Mouse (Mus musculus): ENCODE measurements around the gene Pde9a.

Gene Pde9a

GRCm38 (mm10) chr17:31386766-31387275 lies 811 bp downstream of the Pde9a start:
- in situ Hi-C loops (cut with MboI): no loop called here

- in situ Hi-C loops (cut with MboI): no loop called here
Observed at GRCm38 (mm10) chr17:31389432-31390050, 3.5 kb downstream of the Pde9a start.

- in situ Hi-C loops (cut with MboI): no loop called here
Observed at GRCm38 (mm10) chr17:31391462-31391861, 5.5 kb downstream of the Pde9a start.

GRCm38 (mm10) chr17:31392041-31392440 lies 6.0 kb downstream of the Pde9a start:
- in situ Hi-C loops (cut with MboI): no loop called here

- in situ Hi-C loops (cut with MboI): no loop called here
Observed at GRCm38 (mm10) chr17:31393811-31394210, 7.8 kb downstream of the Pde9a start.

- in situ Hi-C loops (cut with MboI): no loop called here
Observed at GRCm38 (mm10) chr17:31400294-31400693, 14.3 kb downstream of the Pde9a start.

GRCm38 (mm10) chr17:31401160-31401559 lies 15.2 kb downstream of the Pde9a start:
- in situ Hi-C loops (cut with MboI): no loop called here

- in situ Hi-C loops (cut with MboI): no loop called here
Observed at GRCm38 (mm10) chr17:31402713-31403112, 16.7 kb downstream of the Pde9a start.

GRCm38 (mm10) chr17:31405694-31406227 lies 19.8 kb downstream of the Pde9a start:
- in situ Hi-C loops (cut with MboI): no loop called here

GRCm38 (mm10) chr17:31409741-31410350 lies 23.8 kb downstream of the Pde9a start:
- in situ Hi-C loops (cut with MboI): no loop called here

- in situ Hi-C loops (cut with MboI): no loop called here
Observed at GRCm38 (mm10) chr17:31415258-31415657, 29.2 kb downstream of the Pde9a start.

GRCm38 (mm10) chr17:31418804-31419597 lies 33.0 kb downstream of the Pde9a start:
- in situ Hi-C loops (cut with MboI): no loop called here

- in situ Hi-C loops (cut with MboI): no loop called here
Observed at GRCm38 (mm10) chr17:31419598-31419950, 33.6 kb downstream of the Pde9a start.

- in situ Hi-C loops (cut with MboI): no loop called here
Observed at GRCm38 (mm10) chr17:31419995-31420394, 34.0 kb downstream of the Pde9a start.

GRCm38 (mm10) chr17:31420658-31421057 lies 34.6 kb downstream of the Pde9a start:
- in situ Hi-C loops (cut with MboI): no loop called here

GRCm38 (mm10) chr17:31422381-31422780 lies 36.4 kb downstream of the Pde9a start:
- in situ Hi-C loops (cut with MboI): no loop called here

GRCm38 (mm10) chr17:31423020-31423419 lies 37.0 kb downstream of the Pde9a start:
- in situ Hi-C loops (cut with MboI): no loop called here

- in situ Hi-C loops (cut with MboI): no loop called here
Observed at GRCm38 (mm10) chr17:31424358-31424757, 38.3 kb downstream of the Pde9a start.

GRCm38 (mm10) chr17:31424798-31425197 lies 38.8 kb downstream of the Pde9a start:
- in situ Hi-C loops (cut with MboI): no loop called here

GRCm38 (mm10) chr17:31425827-31426698 lies 40.1 kb downstream of the Pde9a start:
- in situ Hi-C loops (cut with MboI): no loop called here

- in situ Hi-C loops (cut with MboI): no loop called here
Observed at GRCm38 (mm10) chr17:31429402-31429801, 43.4 kb downstream of the Pde9a start.

GRCm38 (mm10) chr17:31432878-31433281 lies 46.9 kb downstream of the Pde9a start:
- in situ Hi-C loops (cut with MboI): no loop called here
